Mouse (Mus musculus) midbrain, embryonic 13.5 days (tissue): Measurements from ENCODE around the gene Sec24d. TPM values are rescaled to one million over a fixed set of nuclear protein-coding genes. Genes with fewer than 3 reads are reported as not detected.
"Not testable (repeated sequence)": the region's sequence is repeated elsewhere in the genome, so short reads cannot be mapped to it uniquely, and the experiment has no call there.

Experiments
- ATAC-seq: fragments of 200-750 bp; cut with Nextera tagmentation; 2 replicates; pipeline ENCODE4 v1.8.0; 2017; ENCODE audit warnings: mild to moderate bottlenecking, moderate TSS enrichment, moderate library complexity
- H3K27ac ChIP-seq: fragments of 300-500 bp; sonication (generic); 2 replicates; pipeline ENCODE4 v1.5.1; 2015; ENCODE audit warnings: inconsistent platforms, mild to moderate bottlenecking, moderate library complexity
- H3K27me3 ChIP-seq: fragments of 300-500 bp; sonication (generic); 2 replicates; pipeline ENCODE4 v1.6.1; 2015; ENCODE audit warnings: mild to moderate bottlenecking, inconsistent platforms
- H3K36me3 ChIP-seq: fragments of 300-500 bp; sonication (generic); 2 replicates; pipeline ENCODE4 v1.6.1; 2015; ENCODE audit warnings: mild to moderate bottlenecking, inconsistent platforms
- H3K4me1 ChIP-seq: fragments of 300-500 bp; sonication (generic); replicated peaks from 2 replicates; pipeline ENCODE4 v1.6.1; 2015; ENCODE audit warnings: inconsistent platforms
- H3K4me2 ChIP-seq: fragments of 300-500 bp; sonication (generic); replicated peaks from 2 replicates; pipeline ENCODE4 v1.6.1; 2015; ENCODE audit warnings: moderate library complexity, mild to moderate bottlenecking, inconsistent platforms
- H3K4me3 ChIP-seq: fragments of 300-500 bp; sonication (generic); replicated peaks from 2 replicates; pipeline ENCODE4 v1.5.1; 2015; ENCODE audit warnings: mild to moderate bottlenecking, inconsistent platforms
- H3K9ac ChIP-seq: fragments of 300-500 bp; sonication (generic); replicated peaks from 2 replicates; pipeline ENCODE4 v1.6.1; 2015; ENCODE audit warnings: mild to moderate bottlenecking, inconsistent platforms
- H3K9me3 ChIP-seq: fragments of 300-500 bp; sonication (generic); 2 replicates; pipeline ENCODE4 v1.6.1; 2016; ENCODE audit warnings: mild to moderate bottlenecking, inconsistent platforms
- WGBS: fragments of 180-500 bp; shearing (Covaris S2); methylation state at CpG from one replicate; pipeline ENCODE4 v1.1.7; 2015; 5-methylcytosine and 5-hydroxymethylcytosine counted together
- polyA plus RNA-seq: library from polyadenylated mRNA; unstranded; fragments of >200 nt; fragmentation: Nextera tagmentation; extraction: Ambion mirVana; gene quantifications from 2 replicates; pipeline ENCODE4 v1.2.1, GENCODE M21; 2015

Gene Sec24d
- polyA plus RNA-seq, 1 experiment from 2014 or later = 8.4 TPM

DNA sequence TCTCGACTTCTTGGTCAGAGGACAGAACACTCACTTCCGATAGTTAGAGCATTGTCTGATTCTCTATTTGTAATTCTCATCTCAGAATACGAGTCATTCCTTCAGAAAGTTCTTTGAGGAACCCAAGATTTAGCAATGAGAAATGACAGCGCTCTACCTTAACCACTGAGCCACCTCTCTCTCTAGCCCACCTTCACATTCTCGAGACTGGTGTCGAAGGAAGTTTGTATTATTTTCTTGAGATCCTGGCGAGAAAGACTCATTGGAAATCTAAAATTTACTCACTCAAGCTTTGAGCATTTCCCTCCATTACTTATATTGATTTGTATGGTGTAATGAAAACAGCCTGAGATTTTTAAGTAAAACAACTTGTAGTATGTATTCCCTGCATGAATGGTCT, 117.2 kb downstream of the Sec24d start:
- Histone ChIP-seq H3K27me3 (0 out of 2 replicates have a peak, but pooled peaks cover 4% of the 10 kb centered on the region), H3K36me3 (peaks cover 22% of the 10 kb centered on the region), H3K4me3 (peak overlapping the region; percentile 53), H3K4me1 (peaks cover 16% of the 10 kb centered on the region), H3K9ac (peak overlapping the region; percentile 63; the same call in 1 of the 2 replicates), H3K4me2 (peak overlapping the region; percentile 64), H3K9me3 (no peaks in the 10 kb centered on the region), H3K27ac (no peak overlapping the region)
- WGBS = 86% methylated on average over 7 of the region's 7 CpGs
- no peak for ATAC-seq

DNA sequence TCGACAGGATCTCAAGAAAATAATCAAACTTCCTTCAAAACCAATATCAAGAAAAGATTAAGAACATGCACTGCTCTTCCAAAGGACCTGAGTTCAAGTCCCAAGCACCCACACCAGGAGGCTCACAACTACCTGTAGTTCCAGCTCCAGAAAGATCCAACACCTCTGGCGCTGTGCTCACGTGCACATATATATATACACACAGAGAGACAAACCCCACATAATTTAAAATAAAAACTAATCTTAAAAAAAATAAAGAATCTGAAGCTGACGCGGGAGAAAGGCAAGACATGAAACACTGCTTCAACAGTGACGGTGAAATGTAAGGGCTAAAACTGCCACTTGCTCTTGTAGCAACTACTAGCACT, 117.8 kb downstream of the Sec24d start:
- Histone ChIP-seq H3K4me2 (peak overlapping the region; percentile 64), H3K27ac (peak overlapping the region; percentile 74; the same call in 1 of the 2 replicates), H3K4me3 (peak overlapping the region; percentile 53), H3K4me1 (peaks cover 16% of the 10 kb centered on the region), H3K9ac (peak overlapping the region; percentile 63), H3K27me3 (0 out of 2 replicates have a peak, but pooled peaks cover 4% of the 10 kb centered on the region), H3K36me3 (peaks cover 15% of the 10 kb centered on the region), H3K9me3 (no peaks in the 10 kb centered on the region)
- ATAC-seq = peak; percentile 16
- 13% methylated on average over 6 of the region's 6 CpGs for WGBS

DNA sequence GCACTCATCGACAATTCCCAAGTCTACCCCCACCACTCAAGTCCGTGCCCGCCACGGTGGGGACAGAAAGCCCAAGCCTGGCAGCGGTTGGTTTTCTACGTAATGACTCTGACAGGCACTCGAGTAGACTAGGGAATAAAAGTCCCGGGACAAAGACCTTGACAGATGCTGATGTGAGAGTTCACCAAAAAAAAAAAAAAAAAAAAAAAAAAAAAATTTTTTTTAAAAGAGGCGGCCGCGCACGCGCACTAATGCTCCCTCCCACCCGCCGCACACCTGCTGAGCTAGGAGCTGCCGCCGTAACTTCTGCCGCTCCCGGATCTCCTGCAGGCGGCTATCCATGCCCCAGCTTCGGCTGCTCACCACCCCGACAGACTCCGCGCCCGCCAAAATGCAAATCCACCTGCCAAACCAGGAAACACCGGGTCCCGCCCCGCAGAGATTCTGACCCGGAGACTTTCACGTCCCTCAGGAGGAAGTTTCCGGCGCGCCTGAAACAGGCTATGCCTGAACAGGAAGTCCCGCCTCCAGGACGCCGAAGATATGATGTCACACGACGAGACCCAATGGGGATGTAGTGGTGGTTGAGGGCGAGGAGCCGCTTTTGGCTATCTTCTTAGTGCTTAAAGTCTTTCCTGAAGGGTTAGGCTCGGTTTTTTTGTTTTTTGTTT, 118.4 kb downstream of the Sec24d start, which contains the start of gene Mettl14:
Gene Mettl14 (minus strand): TSS at position 623 of the 671 bp plus-strand sequence.
- H3K4me3 ChIP-seq = peak within 1 kb of the TSS; percentile 53
- H3K9me3 ChIP-seq = no peaks in the 10 kb centered on the region
- peaks cover 16% of the 10 kb centered on the region for H3K4me1 ChIP-seq
- under 1% methylated on average over 41 of the region's 41 CpGs for WGBS
- ATAC-seq = peak; percentile 100
- peak within 1 kb of the TSS; percentile 64 for H3K4me2 ChIP-seq
- H3K27me3 ChIP-seq = 0 out of 2 replicates have a peak, but pooled peaks cover 4% of the 10 kb centered on the region
- peak within 1 kb of the TSS; percentile 74 for H3K27ac ChIP-seq
- H3K36me3 ChIP-seq = peaks cover 14% of the 10 kb centered on the region
- H3K9ac ChIP-seq = peak within 1 kb of the TSS; percentile 63

DNA sequence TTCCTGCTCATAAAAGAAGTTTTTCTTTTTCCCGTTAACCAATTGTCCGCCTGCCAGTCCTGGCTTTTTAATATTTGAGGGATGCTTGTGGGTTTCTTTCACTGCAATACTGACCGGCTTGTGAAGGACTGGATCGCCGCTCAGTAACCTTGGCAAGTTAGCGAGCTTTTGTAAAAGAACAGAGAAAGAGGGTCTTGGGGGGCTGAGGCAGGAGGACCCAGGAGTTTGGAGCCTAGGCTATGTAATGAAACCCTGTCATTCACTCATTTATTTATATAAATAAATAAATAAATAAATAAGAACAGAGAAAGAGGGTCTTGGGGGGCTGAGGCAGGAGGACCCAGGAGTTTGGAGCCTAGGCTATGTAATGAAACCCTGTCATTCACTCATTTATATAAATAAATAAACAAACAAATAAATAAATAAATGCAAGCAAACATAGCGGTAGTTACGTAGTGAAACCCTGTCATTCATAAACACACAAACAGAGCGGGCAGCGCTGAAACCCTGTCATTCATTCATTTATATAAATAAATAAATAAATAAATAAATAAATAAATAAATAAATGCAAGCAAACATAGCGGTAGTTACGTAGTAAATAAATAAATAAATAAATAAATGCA, 119.0 kb downstream of the Sec24d start:
- peaks cover 16% of the 10 kb centered on the region for H3K4me1 ChIP-seq
- not testable (repeated sequence) for H3K36me3 ChIP-seq, H3K27me3 ChIP-seq, H3K9me3 ChIP-seq
- WGBS = 16% methylated on average over 12 of the region's 12 CpGs
- H3K27ac ChIP-seq = peak overlapping the region; percentile 63
- H3K9ac ChIP-seq = peak overlapping the region; percentile 42
- peak overlapping the region; percentile 56 for H3K4me2 ChIP-seq
- peak; percentile 85 for ATAC-seq
- H3K4me3 ChIP-seq = peak overlapping the region; percentile 53

DNA sequence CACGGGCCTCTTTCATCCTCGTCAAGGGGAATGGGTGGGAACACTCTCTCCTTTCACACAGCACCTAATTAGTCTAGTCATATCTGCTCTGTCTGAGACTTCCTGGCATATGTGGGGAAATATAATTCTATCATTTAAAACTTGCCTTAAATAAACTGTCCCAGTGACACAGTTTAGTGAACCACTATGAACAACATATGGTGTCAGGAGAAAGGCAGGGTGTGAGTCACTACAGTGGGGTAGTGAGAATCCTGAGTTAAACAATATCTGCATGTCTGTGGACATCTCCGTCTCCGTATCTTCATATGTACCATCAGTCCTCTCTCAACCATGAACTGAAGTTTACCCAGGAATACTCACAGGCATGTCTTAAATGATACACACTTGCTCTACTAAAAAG, 123.9 kb downstream of the Sec24d start:
- Histone ChIP-seq H3K4me1 (no peaks in the 10 kb centered on the region), H3K27ac (no peak overlapping the region), H3K36me3 (no peaks in the 10 kb centered on the region), H3K4me3 (no peak overlapping the region), H3K9me3 (no peaks in the 10 kb centered on the region), H3K27me3 (0 out of 2 replicates have a peak, but pooled peaks cover 4% of the 10 kb centered on the region), H3K4me2 (no peak overlapping the region), H3K9ac (no peak overlapping the region)
- no peak for ATAC-seq
- 84% methylated on average over 4 of the region's 4 CpGs for WGBS

DNA sequence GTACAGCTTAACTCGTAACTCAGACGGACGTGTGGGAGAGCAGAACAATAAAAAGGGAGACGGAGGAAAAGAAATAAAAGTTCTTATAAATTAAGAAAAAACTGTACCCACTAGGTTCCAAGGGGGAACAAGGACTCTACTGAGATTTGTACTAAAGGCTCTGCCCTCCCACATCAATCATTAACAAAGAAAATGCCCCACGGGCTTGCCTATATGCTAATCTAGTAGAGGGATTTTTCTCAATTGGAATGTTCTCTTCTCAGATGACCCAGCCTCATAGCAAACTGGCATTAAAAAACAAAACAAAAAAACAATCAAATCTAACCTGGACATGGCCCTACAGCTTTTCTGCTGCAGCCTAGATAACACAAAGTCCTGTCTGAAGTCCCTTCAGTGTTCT, 128.4 kb downstream of the Sec24d start:
- no peaks in the 10 kb centered on the region for H3K27me3 ChIP-seq
- no peaks in the 10 kb centered on the region for H3K9me3 ChIP-seq
- WGBS = 88% methylated on average over 5 of the region's 5 CpGs
- no peaks in the 10 kb centered on the region for H3K4me1 ChIP-seq
- H3K36me3 ChIP-seq = no peaks in the 10 kb centered on the region
- no peak overlapping the region for H3K4me2 ChIP-seq
- ATAC-seq = no peak
- no peak overlapping the region for H3K27ac ChIP-seq
- no peak overlapping the region for H3K4me3 ChIP-seq
- H3K9ac ChIP-seq = no peak overlapping the region

DNA sequence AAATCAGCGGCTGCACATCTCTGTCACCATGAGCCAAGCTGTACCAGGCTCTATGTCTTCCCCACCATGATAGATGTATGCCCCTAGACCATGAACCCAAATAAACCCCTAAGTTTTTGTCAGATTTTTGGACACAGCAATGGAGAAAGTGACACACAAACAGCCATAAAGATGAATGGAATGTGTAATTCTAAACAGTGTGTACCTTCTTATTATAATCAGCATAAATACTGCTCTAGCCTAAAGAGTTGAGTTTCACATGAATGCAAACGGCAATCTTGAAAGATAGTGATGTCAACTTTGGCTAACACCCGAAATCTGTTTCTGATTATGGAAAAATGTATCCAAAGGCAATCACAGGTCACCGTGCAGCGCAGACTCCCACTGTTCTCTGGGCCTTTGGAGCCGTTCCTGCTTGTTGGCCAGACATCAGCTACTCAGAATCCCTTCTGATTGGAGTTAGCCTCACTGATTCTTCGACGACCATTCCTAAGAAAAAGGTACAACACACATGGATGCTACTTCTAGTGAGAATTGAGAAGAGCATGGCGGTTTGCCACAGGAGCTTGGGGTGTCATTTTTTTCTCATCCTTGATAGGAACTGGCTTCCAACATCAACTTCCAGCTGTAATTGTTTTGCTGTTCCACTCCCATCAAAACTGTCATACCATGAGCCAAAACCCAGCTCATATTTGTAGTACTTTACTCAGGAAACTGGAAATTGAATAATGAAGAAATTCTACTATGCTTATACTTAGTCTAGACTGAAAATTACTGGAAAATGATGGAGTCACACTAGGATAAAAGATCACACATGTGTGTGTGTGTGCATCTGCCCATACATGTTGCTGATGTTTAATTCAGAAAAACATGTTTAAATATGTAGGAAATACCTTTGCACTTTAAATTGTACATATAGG, 130.6 kb downstream of the Sec24d start:
- Histone ChIP-seq H3K9ac (no peak overlapping the region), H3K4me2 (no peak overlapping the region), H3K4me3 (no peak overlapping the region), H3K27me3 (no peaks in the 10 kb centered on the region), H3K9me3 (no peaks in the 10 kb centered on the region), H3K27ac (no peak overlapping the region), H3K36me3 (no peaks in the 10 kb centered on the region), H3K4me1 (no peaks in the 10 kb centered on the region)
- no peak for ATAC-seq
- WGBS = 85% methylated on average over 9 of the region's 9 CpGs

DNA sequence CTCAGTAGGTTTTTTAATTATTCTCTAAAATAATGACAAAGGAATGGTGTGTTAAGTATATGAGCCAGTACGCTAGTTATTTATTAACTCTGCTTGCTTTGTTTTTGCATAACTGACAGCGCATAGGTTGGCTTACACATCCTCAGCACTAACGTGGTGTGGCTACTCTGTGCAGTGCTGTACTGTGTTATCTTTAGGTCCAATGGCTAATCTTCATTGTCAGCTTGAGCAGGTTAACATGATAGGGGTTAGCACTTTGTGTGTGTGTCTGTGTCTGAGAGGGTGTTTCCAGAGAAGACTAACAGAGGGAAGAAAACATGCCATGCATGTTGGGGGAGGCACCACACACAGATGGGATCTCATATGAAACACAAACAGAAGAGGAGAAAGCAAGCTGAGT, 137.7 kb downstream of the Sec24d start:
- Histone ChIP-seq H3K36me3 (no peaks in the 10 kb centered on the region), H3K4me1 (no peaks in the 10 kb centered on the region), H3K9ac (no peak overlapping the region), H3K4me2 (no peak overlapping the region), H3K27me3 (no peaks in the 10 kb centered on the region), H3K27ac (no peak overlapping the region), H3K4me3 (no peak overlapping the region), H3K9me3 (no peaks in the 10 kb centered on the region)
- WGBS = 90% methylated on average over 3 of the region's 3 CpGs
- no peak for ATAC-seq

DNA sequence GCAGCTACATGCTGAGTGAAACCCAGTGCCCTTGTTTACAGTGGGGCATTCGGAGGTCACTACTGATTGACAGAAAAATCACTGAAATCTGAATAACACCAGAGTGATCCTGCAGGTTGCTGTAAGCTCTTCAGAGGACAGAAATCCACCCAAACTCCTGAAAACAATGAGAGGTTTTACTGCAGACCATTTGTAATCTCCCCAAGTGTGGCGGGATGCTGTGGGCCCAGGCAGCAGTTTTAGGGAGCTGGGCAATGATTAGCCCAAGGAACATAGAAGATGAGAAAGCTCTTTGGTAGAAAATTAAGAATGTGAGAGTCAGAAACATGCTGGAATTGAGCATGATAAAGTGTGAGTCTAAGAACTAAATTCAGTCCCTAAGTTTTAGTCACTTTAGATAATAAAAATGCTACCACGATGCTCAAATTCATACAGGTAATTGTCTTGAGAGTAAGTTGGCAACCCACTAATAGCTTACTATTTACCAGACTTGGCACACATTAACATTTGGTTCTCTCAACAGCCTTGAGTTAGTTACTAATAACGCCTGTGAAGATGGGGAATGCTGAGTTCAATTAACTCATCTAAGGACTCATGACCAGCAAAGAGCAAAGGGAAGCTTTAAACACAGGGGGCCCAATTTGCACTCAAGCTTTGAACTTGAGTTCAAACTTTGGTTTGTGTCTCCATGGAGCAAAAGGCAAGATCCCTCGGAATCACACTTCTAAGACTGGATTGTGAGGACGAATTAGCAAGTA, 144.7 kb downstream of the Sec24d start:
- 81% methylated on average over 6 of the region's 6 CpGs for WGBS
- Histone ChIP-seq H3K9me3 (no peaks in the 10 kb centered on the region), H3K9ac (no peak overlapping the region)

DNA sequence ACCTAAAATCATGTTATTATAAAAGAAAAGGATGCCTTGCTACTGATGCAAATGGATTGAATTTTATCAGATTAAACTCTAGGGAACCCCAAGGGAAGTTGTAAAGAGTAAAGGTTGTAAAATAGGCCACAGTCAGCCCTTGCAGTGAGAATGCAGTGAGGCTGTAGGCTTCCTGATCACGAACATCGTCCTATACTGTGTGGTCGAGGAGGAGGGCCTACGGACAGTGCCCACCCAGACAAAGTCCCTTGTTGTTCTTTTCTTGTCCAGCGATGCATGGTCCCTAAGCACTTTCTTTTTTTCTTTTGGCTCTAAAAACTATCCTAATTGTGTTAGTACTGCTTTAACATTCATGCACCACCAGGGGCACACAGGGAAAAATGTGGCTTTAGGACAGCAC, 145.9 kb downstream of the Sec24d start:
- no peak overlapping the region for H3K9ac ChIP-seq
- H3K36me3 ChIP-seq = no peaks in the 10 kb centered on the region
- WGBS = 23% methylated on average over 5 of the region's 5 CpGs
- H3K4me1 ChIP-seq = no peaks in the 10 kb centered on the region
- H3K4me2 ChIP-seq = no peak overlapping the region
- ATAC-seq = no peak
- no peak overlapping the region for H3K4me3 ChIP-seq
- H3K27ac ChIP-seq = no peak overlapping the region
- no peaks in the 10 kb centered on the region for H3K27me3 ChIP-seq
- H3K9me3 ChIP-seq = no peaks in the 10 kb centered on the region

More for the DNA sequence above, 144.7 kb downstream of the Sec24d start:
- ATAC-seq = no peak
- H3K4me3 ChIP-seq = no peak overlapping the region
- H3K4me1 ChIP-seq = no peaks in the 10 kb centered on the region
- H3K4me2 ChIP-seq = no peak overlapping the region
- H3K36me3 ChIP-seq = no peaks in the 10 kb centered on the region
- no peak overlapping the region for H3K27ac ChIP-seq
- H3K27me3 ChIP-seq = no peaks in the 10 kb centered on the region
